Mouse (Mus musculus): ENCODE measurements around the gene Zbtb25. TPM values are rescaled to one million over a fixed set of nuclear protein-coding genes. Genes with fewer than 3 reads are reported as not detected.

The Zbtb25 gene
- polyA plus RNA-seq, 1 experiment from 2014 or later = 19.4 TPM

GRCm38 (mm10) chr12:76307964-76308363 is 61.4 kb downstream of the Zbtb25 start:
- Histone ChIP-seq H3K9me3 (replicated peaks) (no peaks in the 10 kb centered on the region), H3K27me3 (no peaks in the 10 kb centered on the region), H3K4me3 (replicated peaks) (no peak overlapping the region), H3K9ac (no peak overlapping the region), H3K27ac (replicated peaks) (0 out of 2 replicates have a peak overlapping the region, but pooled peaks have one; percentile 7), H3K4me1 (peaks cover 11% of the 10 kb centered on the region), H3K36me3 (peaks cover 28% of the 10 kb centered on the region; the same call in 1 of the 2 replicates), H3K4me2 (replicated peaks) (no peak overlapping the region)
- 36% methylated on average over 9 of the region's 9 CpGs for WGBS
- 0 out of 2 replicates have a peak, but pooled peaks have one; percentile 20 for ATAC-seq (ENCODE audit: insufficient number of reproducible peaks, low FRiP score, low TSS enrichment, low read depth)

DNA sequence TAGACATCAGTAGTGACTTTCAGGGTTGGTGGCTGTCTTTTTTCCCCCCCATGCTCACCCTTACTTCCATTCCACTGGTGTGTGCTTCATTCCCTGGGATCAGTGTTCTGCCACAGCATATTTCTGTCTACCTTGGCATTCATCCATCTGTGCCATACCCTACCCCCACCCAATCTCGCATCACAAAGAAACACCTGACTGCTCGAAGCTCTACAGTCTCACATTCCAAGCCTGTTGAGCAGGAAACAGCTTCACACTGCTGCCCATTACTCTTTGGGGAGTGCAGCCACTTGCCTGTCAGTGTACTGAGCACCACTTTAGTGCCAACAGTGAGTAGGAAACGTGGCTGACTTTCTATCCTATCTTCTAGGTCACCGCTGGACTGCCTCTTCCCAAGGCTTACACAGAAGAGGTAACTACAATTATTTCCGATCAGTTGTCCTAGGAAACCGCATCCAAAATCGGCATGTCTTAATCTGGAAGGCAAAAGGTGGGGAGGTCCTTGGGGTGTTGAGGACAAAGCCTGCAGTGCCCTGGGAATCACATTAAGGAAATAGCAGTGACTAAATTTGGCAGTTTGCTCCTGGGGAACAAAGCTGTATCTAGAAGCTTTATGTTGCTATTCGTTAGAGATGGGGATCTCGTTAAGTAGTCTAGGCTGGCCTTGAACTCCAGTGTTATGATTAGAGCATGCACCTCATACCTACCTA is 62.4 kb downstream of the Zbtb25 start:
- ATAC-seq (ENCODE audit: insufficient number of reproducible peaks, low FRiP score, low TSS enrichment, low read depth) = no peak
- Histone ChIP-seq H3K9ac (no peak overlapping the region), H3K27me3 (no peaks in the 10 kb centered on the region), H3K4me2 (replicated peaks) (no peak overlapping the region), H3K36me3 (peaks cover 28% of the 10 kb centered on the region; the same call in 1 of the 2 replicates), H3K9me3 (replicated peaks) (no peaks in the 10 kb centered on the region), H3K4me1 (peaks cover 11% of the 10 kb centered on the region), H3K4me3 (replicated peaks) (no peak overlapping the region), H3K27ac (replicated peaks) (peak overlapping the region; percentile 17; the same call in 1 of the 2 replicates)
- 84% methylated on average over 9 of the region's 9 CpGs for WGBS

- H3K27me3 ChIP-seq = no peaks in the 10 kb centered on the region
- no peak overlapping the region for H3K9ac ChIP-seq
- peaks cover 11% of the 10 kb centered on the region for H3K4me1 ChIP-seq
- peaks cover 28% of the 10 kb centered on the region; the same call in 1 of the 2 replicates for H3K36me3 ChIP-seq
- no peak overlapping the region for H3K4me3 ChIP-seq (replicated peaks)
- no peak overlapping the region for H3K27ac ChIP-seq (replicated peaks)
- H3K9me3 ChIP-seq (replicated peaks) = no peaks in the 10 kb centered on the region
- H3K4me2 ChIP-seq (replicated peaks) = no peak overlapping the region
- 90% methylated on average over 8 of the region's 8 CpGs for WGBS
- ATAC-seq (ENCODE audit: insufficient number of reproducible peaks, low FRiP score, low TSS enrichment, low read depth) = no peak
Measured at GRCm38 (mm10) chr12:76305107-76305506, 64.3 kb downstream of the Zbtb25 start.

DNA sequence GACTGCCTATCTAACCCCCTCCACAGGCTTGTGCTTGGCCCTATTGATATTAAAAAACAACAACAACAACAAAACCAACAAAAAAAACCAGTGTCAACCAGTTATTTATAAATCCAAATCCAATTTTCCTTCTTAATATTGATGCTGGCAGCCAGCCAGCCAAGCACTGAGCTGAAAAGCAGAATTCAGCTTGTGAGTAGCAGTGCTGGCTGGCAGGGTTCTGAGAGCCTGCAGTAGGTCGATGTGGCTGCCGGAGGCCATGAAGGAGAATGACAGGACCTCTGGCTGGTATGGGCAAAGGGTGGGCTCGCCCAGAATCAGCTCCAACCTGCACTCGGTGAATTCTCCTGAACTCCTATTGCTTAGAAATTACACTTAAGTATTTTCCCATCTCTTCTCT is 65.2 kb downstream of the Zbtb25 start:
- Histone ChIP-seq H3K27me3 (no peaks in the 10 kb centered on the region), H3K4me1 (peaks cover 11% of the 10 kb centered on the region), H3K9me3 (replicated peaks) (no peaks in the 10 kb centered on the region), H3K9ac (no peak overlapping the region), H3K36me3 (peaks cover 34% of the 10 kb centered on the region; the same call in 1 of the 2 replicates), H3K4me2 (replicated peaks) (no peak overlapping the region), H3K27ac (replicated peaks) (no peak overlapping the region), H3K4me3 (replicated peaks) (no peak overlapping the region)
- 59% methylated on average over 4 of the region's 4 CpGs for WGBS
- no peak for ATAC-seq (ENCODE audit: insufficient number of reproducible peaks, low FRiP score, low TSS enrichment, low read depth)

DNA sequence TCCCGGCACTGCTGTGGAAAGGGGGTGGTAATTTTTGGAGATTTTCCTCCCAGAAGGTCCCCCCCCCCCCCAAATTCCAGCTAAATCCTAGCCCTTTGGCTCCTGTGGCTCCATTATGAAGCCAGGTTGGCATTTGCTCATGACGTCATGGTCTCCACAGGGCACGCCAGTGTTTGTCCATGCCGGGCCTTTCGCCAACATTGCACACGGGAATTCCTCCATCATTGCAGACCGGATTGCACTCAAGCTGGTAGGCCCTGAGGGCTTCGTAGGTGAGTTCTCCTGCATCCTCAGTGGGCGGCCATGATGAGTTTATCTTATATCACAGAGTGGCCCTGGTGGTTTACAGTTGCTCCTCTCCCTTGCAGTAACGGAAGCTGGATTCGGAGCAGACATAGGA is 65.9 kb downstream of the Zbtb25 start:
- Histone ChIP-seq H3K4me3 (replicated peaks) (no peak overlapping the region), H3K9ac (no peak overlapping the region), H3K9me3 (replicated peaks) (no peaks in the 10 kb centered on the region), H3K4me2 (replicated peaks) (no peak overlapping the region), H3K4me1 (peaks cover 11% of the 10 kb centered on the region), H3K27me3 (no peaks in the 10 kb centered on the region), H3K36me3 (peaks cover 41% of the 10 kb centered on the region), H3K27ac (replicated peaks) (no peak overlapping the region)
- ATAC-seq (ENCODE audit: insufficient number of reproducible peaks, low FRiP score, low TSS enrichment, low read depth) = no peak
- WGBS = 79% methylated on average over 11 of the region's 11 CpGs

- peaks cover 5% of the 10 kb centered on the region; the same call in 1 of the 2 replicates for H3K4me1 ChIP-seq
- H3K27ac ChIP-seq (replicated peaks) = no peak overlapping the region
- H3K4me2 ChIP-seq (replicated peaks) = no peak overlapping the region
- H3K9me3 ChIP-seq (replicated peaks) = no peaks in the 10 kb centered on the region
- no peak overlapping the region for H3K9ac ChIP-seq
- no peak for ATAC-seq (ENCODE audit: insufficient number of reproducible peaks, low FRiP score, low TSS enrichment, low read depth)
- H3K27me3 ChIP-seq = no peaks in the 10 kb centered on the region
- peaks cover 48% of the 10 kb centered on the region for H3K36me3 ChIP-seq
- no peak overlapping the region for H3K4me3 ChIP-seq (replicated peaks)
- 89% methylated on average over 10 of the region's 10 CpGs for WGBS
Measured at GRCm38 (mm10) chr12:76300367-76300766, 69.0 kb downstream of the Zbtb25 start.

GRCm38 (mm10) chr12:76299361-76299906 is 70.0 kb downstream of the Zbtb25 start:
- 93% methylated on average over 9 of the region's 9 CpGs for WGBS
- Histone ChIP-seq H3K4me3 (replicated peaks) (no peak overlapping the region), H3K27ac (replicated peaks) (no peak overlapping the region), H3K9ac (no peak overlapping the region), H3K27me3 (no peaks in the 10 kb centered on the region), H3K36me3 (peaks cover 48% of the 10 kb centered on the region), H3K4me1 (peaks cover 5% of the 10 kb centered on the region; the same call in 1 of the 2 replicates), H3K9me3 (replicated peaks) (no peaks in the 10 kb centered on the region), H3K4me2 (replicated peaks) (no peak overlapping the region)
- ATAC-seq (ENCODE audit: insufficient number of reproducible peaks, low FRiP score, low TSS enrichment, low read depth) = no peak

GRCm38 (mm10) chr12:76297830-76298229 is 71.6 kb downstream of the Zbtb25 start:
- H3K4me2 ChIP-seq (replicated peaks) = no peak overlapping the region
- H3K9me3 ChIP-seq (replicated peaks) = no peaks in the 10 kb centered on the region
- H3K36me3 ChIP-seq = peaks cover 41% of the 10 kb centered on the region
- H3K4me1 ChIP-seq = no peaks in the 10 kb centered on the region
- no peak overlapping the region for H3K27ac ChIP-seq (replicated peaks)
- H3K27me3 ChIP-seq = no peaks in the 10 kb centered on the region
- no peak overlapping the region for H3K9ac ChIP-seq
- WGBS = 82% methylated on average over 5 of the region's 5 CpGs
- H3K4me3 ChIP-seq (replicated peaks) = no peak overlapping the region
- ATAC-seq (ENCODE audit: insufficient number of reproducible peaks, low FRiP score, low TSS enrichment, low read depth) = no peak

Other genes with a start within 250 kb of the Zbtb25 start
- gene Esr2, start 192.3 kb downstream of the Zbtb25 start, polyA plus RNA-seq (2015; fragmentation: Nextera tagmentation; extraction: Ambion mirVana) = 0.08 TPM in 2 replicates
- gene Tex21, start 122.9 kb downstream of the Zbtb25 start, polyA plus RNA-seq (2015; fragmentation: Nextera tagmentation; extraction: Ambion mirVana) = not detected in 2 replicates
- gene Mthfd1, start 114.3 kb downstream of the Zbtb25 start, polyA plus RNA-seq (2015; fragmentation: Nextera tagmentation; extraction: Ambion mirVana) = 54.9 and 56.6 TPM in 2 replicates
- 1.0 and 1.1 TPM in 2 replicates for gene Akap5, start 44.7 kb downstream of the Zbtb25 start, polyA plus RNA-seq (2015; fragmentation: Nextera tagmentation; extraction: Ambion mirVana)
- gene Zbtb1, start 664 bp upstream of the Zbtb25 start, polyA plus RNA-seq (2015; fragmentation: Nextera tagmentation; extraction: Ambion mirVana) = 9.4 and 9.8 TPM in 2 replicates
- gene Hspa2, start 34.6 kb upstream of the Zbtb25 start, polyA plus RNA-seq (2015; fragmentation: Nextera tagmentation; extraction: Ambion mirVana) = 13.3 and 18.4 TPM in 2 replicates
- gene Ppp1r36, start 47.9 kb upstream of the Zbtb25 start, polyA plus RNA-seq (2015; fragmentation: Nextera tagmentation; extraction: Ambion mirVana) = 7.3 and 15.0 TPM in 2 replicates
- 7.7 and 8.9 TPM in 2 replicates for gene Plekhg3, start 161.3 kb upstream of the Zbtb25 start, polyA plus RNA-seq (2015; fragmentation: Nextera tagmentation; extraction: Ambion mirVana)

All from embryonic facial prominence, embryonic 15.5 days (tissue).